Mouse (Mus musculus): ENCODE data around the gene Ppp1r21.

Gene Ppp1r21

GRCm38 (mm10) chr17:88609361-88609760, 79.4 kb downstream of the Ppp1r21 start:
- no peak for DNase-seq (ENCODE audit: inconsistent age in 2 of 2, low spot score in 1 of 2)

GRCm38 (mm10) chr17:88611057-88611456, 81.1 kb downstream of the Ppp1r21 start:
- no peak for DNase-seq (ENCODE audit: inconsistent age in 2 of 2, low spot score in 1 of 2)

- DNase-seq (ENCODE audit: inconsistent age in 2 of 2, low spot score in 1 of 2), result no peak
Measured at GRCm38 (mm10) chr17:88613172-88613571, 83.3 kb downstream of the Ppp1r21 start.

GRCm38 (mm10) chr17:88613721-88614120, 83.8 kb downstream of the Ppp1r21 start:
- DNase-seq (ENCODE audit: inconsistent age in 2 of 2, low spot score in 1 of 2), result no peak

- no peak for DNase-seq (ENCODE audit: inconsistent age in 2 of 2, low spot score in 1 of 2)
Measured at GRCm38 (mm10) chr17:88614234-88614633, 84.3 kb downstream of the Ppp1r21 start.

GRCm38 (mm10) chr17:88614733-88615132, 84.8 kb downstream of the Ppp1r21 start:
- no peak for DNase-seq (ENCODE audit: inconsistent age in 2 of 2, low spot score in 1 of 2)

- no peak for DNase-seq (ENCODE audit: inconsistent age in 2 of 2, low spot score in 1 of 2)
Measured at GRCm38 (mm10) chr17:88615492-88616155, 85.7 kb downstream of the Ppp1r21 start.

- no peak for DNase-seq (ENCODE audit: inconsistent age in 2 of 2, low spot score in 1 of 2)
Measured at GRCm38 (mm10) chr17:88620935-88621334, 91.0 kb downstream of the Ppp1r21 start.

- no peak for DNase-seq (ENCODE audit: inconsistent age in 2 of 2, low spot score in 1 of 2)
Measured at GRCm38 (mm10) chr17:88621374-88621773, 91.5 kb downstream of the Ppp1r21 start.

GRCm38 (mm10) chr17:88622711-88623110, 92.8 kb downstream of the Ppp1r21 start:
- DNase-seq (ENCODE audit: inconsistent age in 2 of 2, low spot score in 1 of 2), result no peak

GRCm38 (mm10) chr17:88624386-88624785, 94.5 kb downstream of the Ppp1r21 start:
- DNase-seq (ENCODE audit: inconsistent age in 2 of 2, low spot score in 1 of 2), result no peak

GRCm38 (mm10) chr17:88625350-88625749, 95.4 kb downstream of the Ppp1r21 start:
- DNase-seq (ENCODE audit: inconsistent age in 2 of 2, low spot score in 1 of 2), result no peak

GRCm38 (mm10) chr17:88625931-88626330, 96.0 kb downstream of the Ppp1r21 start:
- no peak for DNase-seq (ENCODE audit: inconsistent age in 2 of 2, low spot score in 1 of 2)

GRCm38 (mm10) chr17:88626347-88626811, 96.5 kb downstream of the Ppp1r21 start:
- no peak for DNase-seq (ENCODE audit: inconsistent age in 2 of 2, low spot score in 1 of 2)

- peak in 1 of 2 experiments; percentile 42 for DNase-seq (ENCODE audit: inconsistent age in 2 of 2, low spot score in 1 of 2)
Measured at GRCm38 (mm10) chr17:88627150-88627549, 97.2 kb downstream of the Ppp1r21 start.

- DNase-seq (ENCODE audit: inconsistent age in 2 of 2, low spot score in 1 of 2), result peak; percentile 87 to 94
Measured at GRCm38 (mm10) chr17:88628676-88629380, 98.9 kb downstream of the Ppp1r21 start.

GRCm38 (mm10) chr17:88629381-88629759, 99.5 kb downstream of the Ppp1r21 start:
- DNase-seq (ENCODE audit: inconsistent age in 2 of 2, low spot score in 1 of 2), result peak in 1 of 2 experiments; percentile 73

- DNase-seq (ENCODE audit: inconsistent age in 2 of 2, low spot score in 1 of 2), result peak; percentile 45 to 62
Measured at GRCm38 (mm10) chr17:88629931-88630553, 100.1 kb downstream of the Ppp1r21 start.

GRCm38 (mm10) chr17:88630554-88630948, 100.6 kb downstream of the Ppp1r21 start:
- DNase-seq (ENCODE audit: inconsistent age in 2 of 2, low spot score in 1 of 2), result peak; percentile 63 to 76

- no peak for DNase-seq (ENCODE audit: inconsistent age in 2 of 2, low spot score in 1 of 2)
Measured at GRCm38 (mm10) chr17:88632631-88633030, 102.7 kb downstream of the Ppp1r21 start.

- peak in 1 of 2 experiments; percentile 32 for DNase-seq (ENCODE audit: inconsistent age in 2 of 2, low spot score in 1 of 2)
Measured at GRCm38 (mm10) chr17:88636076-88636475, 106.2 kb downstream of the Ppp1r21 start.

- peak; percentile 57 to 83 for DNase-seq (ENCODE audit: inconsistent age in 2 of 2, low spot score in 1 of 2)
Measured at GRCm38 (mm10) chr17:88636587-88636986, 106.7 kb downstream of the Ppp1r21 start.
